Mouse (Mus musculus) limb, embryonic 12.5 days (tissue): ENCODE measurements around the gene Fras1. TPM values are rescaled to one million over a fixed set of nuclear protein-coding genes. Genes with fewer than 3 reads are reported as not detected.
A peak's percentile ranks its signal among the peaks of the same experiment; 100 is the strongest.

Experiments used
- ATAC-seq: fragments of 200-750 bp; cut with Nextera tagmentation; 2 replicates; pipeline ENCODE4 v1.8.0; 2017; ENCODE audit warnings: low read depth, moderate TSS enrichment; ENCODE audit not compliant: insufficient number of reproducible peaks, insufficient read depth, low FRiP score, low TSS enrichment
- H3K27ac ChIP-seq: fragments of 300-500 bp; sonication (generic); 2 replicates; pipeline ENCODE4 v1.5.1; 2016; ENCODE audit warnings: mild to moderate bottlenecking, moderate library complexity
- H3K27me3 ChIP-seq: fragments of 300-500 bp; sonication (generic); 2 replicates; pipeline ENCODE4 v1.6.1; 2016; ENCODE audit warnings: mild to moderate bottlenecking, moderate library complexity
- H3K36me3 ChIP-seq: fragments of 300-500 bp; sonication (generic); 2 replicates; pipeline ENCODE4 v1.6.1; 2016; ENCODE audit warnings: mild to moderate bottlenecking, moderate library complexity
- H3K4me1 ChIP-seq: fragments of 300-500 bp; sonication (generic); replicated peaks from 2 replicates; pipeline ENCODE4 v1.6.1; 2016
- H3K4me2 ChIP-seq: fragments of 300-500 bp; sonication (generic); 2 replicates; pipeline ENCODE4 v1.6.1; 2016; ENCODE audit warnings: mild to moderate bottlenecking, moderate library complexity
- H3K4me3 ChIP-seq: fragments of 300-500 bp; sonication (generic); replicated peaks from 2 replicates; pipeline ENCODE4 v1.5.1; 2016; ENCODE audit warnings: mild to moderate bottlenecking
- H3K9ac ChIP-seq: fragments of 300-500 bp; sonication (generic); replicated peaks from 2 replicates; pipeline ENCODE4 v1.6.1; 2016; ENCODE audit warnings: mild to moderate bottlenecking, moderate library complexity
- H3K9me3 ChIP-seq: fragments of 300-500 bp; sonication (generic); 2 replicates; pipeline ENCODE4 v1.6.1; 2016; ENCODE audit warnings: mild to moderate bottlenecking, moderate library complexity
- WGBS: fragments of 180-500 bp; shearing (Covaris S2); methylation state at CpG from one replicate; pipeline ENCODE4 v1.1.7; 2016; 5-methylcytosine and 5-hydroxymethylcytosine counted together
- polyA plus RNA-seq: library from polyadenylated mRNA; unstranded; fragments of >200 nt; fragmentation: Nextera tagmentation; extraction: Ambion mirVana; gene quantifications from 2 replicates; pipeline ENCODE4 v1.2.1, GENCODE M21; 2016

The Fras1 gene
- polyA plus RNA-seq, 1 experiment from 2014 or later: 18.3 TPM

DNA sequence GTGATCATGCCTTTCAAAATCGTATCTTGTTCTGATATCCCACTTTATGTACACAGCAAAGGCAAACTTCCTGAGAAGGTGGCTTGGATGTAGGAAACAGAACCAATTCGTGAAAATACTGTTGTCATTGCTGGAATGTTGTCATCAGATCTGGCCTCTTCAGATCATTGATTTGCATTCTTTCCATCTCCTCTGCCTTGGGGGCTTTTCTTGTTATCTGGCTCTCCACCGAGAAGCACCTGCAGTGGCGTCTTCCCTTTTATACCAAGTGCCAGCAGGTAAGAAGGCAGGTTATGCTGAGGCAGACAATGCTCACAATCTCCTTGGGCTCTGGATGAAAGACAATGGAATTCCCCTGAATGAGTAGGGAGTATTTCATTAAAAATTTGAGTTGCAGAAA lies 108.3 kb downstream of the Fras1 start:
- Histone ChIP-seq H3K4me1 (no peaks in the 10 kb centered on the region), H3K4me3 (no peak overlapping the region), H3K27ac (no peak overlapping the region), H3K4me2 (no peak overlapping the region), H3K9ac (no peak overlapping the region), H3K36me3 (no peaks in the 10 kb centered on the region), H3K27me3 (no peaks in the 10 kb centered on the region), H3K9me3 (no peaks in the 10 kb centered on the region)
- WGBS: 79% methylated on average over 4 of the region's 4 CpGs
- no peak for ATAC-seq

DNA sequence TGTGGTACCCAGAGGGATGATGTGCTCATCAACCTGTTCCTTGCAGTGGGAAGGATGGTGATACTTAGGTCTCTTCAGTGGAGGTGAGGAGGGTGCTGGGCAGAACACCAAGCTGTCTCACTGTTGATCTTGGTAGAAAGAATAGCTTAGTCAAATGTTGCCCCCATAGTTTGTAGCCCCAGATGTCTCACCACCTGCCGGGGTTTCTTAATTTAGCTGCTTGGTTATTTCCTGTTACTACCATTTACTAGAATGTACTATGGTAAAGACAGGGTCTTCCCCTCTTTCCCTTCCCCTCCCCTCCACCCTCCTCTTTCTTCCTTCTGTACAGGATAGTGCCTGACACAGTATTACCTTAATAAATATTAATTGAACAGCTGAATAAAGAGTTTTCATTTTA lies 118.7 kb downstream of the Fras1 start:
- no peaks in the 10 kb centered on the region for H3K36me3 ChIP-seq
- no peak overlapping the region for H3K9ac ChIP-seq
- no peak overlapping the region for H3K4me2 ChIP-seq

DNA sequence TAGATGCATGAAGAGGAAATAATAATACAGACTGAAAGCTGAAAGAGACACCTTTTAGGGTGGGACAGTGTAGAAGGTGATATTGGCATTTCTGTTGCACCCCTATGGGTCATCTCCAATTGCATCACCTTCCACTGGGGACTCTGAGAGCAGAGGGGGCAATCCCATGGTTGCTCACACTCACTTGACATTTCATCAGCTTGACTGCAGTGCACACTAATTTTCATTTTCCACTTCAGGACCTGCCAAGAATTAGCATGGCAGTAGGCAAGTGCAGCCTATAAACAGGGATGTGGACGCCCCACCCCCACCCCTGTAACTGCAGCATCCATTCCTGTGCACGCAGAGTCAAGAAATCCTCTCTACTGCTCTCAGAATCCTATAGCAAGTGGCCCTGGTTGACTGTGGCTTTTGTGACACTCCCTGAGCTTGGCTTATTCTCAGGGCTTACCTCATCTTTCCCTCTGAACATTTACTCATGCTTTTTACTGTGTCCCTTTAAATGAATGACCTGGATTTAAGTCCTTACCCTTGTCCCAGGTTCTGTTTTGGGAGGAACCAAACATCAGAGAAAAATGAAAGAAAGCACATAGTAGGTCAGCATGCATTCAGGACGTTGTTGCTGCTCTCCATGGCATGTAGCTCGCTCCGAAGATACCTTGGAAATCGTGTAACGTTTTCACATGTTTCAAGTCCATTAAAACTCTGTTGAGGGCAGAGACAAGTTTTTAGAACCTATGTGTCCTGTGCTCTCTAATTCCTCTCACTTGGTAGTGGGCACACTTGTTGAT lies 120.9 kb downstream of the Fras1 start:
- H3K9ac ChIP-seq: no peak overlapping the region
- H3K27ac ChIP-seq: no peak overlapping the region
- ATAC-seq: no peak
- 90% methylated on average over 7 of the region's 7 CpGs for WGBS
- no peaks in the 10 kb centered on the region for H3K36me3 ChIP-seq
- H3K9me3 ChIP-seq: no peaks in the 10 kb centered on the region
- H3K27me3 ChIP-seq: no peaks in the 10 kb centered on the region
- H3K4me1 ChIP-seq: no peaks in the 10 kb centered on the region
- no peak overlapping the region for H3K4me3 ChIP-seq
- no peak overlapping the region for H3K4me2 ChIP-seq

More for the DNA sequence above, 118.7 kb downstream of the Fras1 start:
- Histone ChIP-seq H3K27me3 (no peaks in the 10 kb centered on the region), H3K4me1 (no peaks in the 10 kb centered on the region), H3K9me3 (no peaks in the 10 kb centered on the region), H3K27ac (no peak overlapping the region), H3K4me3 (no peak overlapping the region)
- WGBS: 81% methylated on average over 1 of the region's 1 CpGs
- ATAC-seq: no peak

DNA sequence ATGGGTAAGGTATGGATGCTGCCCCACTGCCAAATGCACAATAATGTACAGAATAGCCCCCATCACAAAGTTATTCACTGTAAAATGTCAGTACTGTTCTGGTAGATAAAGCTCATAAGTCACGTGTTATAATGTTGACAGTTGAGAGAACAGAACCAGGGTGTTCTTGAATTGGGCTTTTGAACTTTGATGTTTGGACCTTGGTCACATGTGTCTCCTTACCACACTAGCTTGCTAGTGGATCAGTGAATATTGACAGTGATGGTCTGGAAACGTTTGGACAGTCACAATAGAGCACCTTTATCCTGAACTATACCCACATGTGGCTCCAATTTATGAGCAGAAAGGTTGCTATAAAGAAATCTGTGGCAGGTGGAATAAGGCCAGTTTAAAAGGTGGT lies 124.3 kb downstream of the Fras1 start:
- WGBS: 60% methylated on average over 2 of the region's 2 CpGs
- H3K9me3 ChIP-seq: no peaks in the 10 kb centered on the region
- H3K27ac ChIP-seq: no peak overlapping the region
- H3K36me3 ChIP-seq: no peaks in the 10 kb centered on the region
- ATAC-seq: no peak
- no peak overlapping the region for H3K9ac ChIP-seq
- no peak overlapping the region for H3K4me2 ChIP-seq
- no peaks in the 10 kb centered on the region for H3K27me3 ChIP-seq
- no peak overlapping the region for H3K4me3 ChIP-seq
- no peaks in the 10 kb centered on the region for H3K4me1 ChIP-seq

GRCm38 (mm10) chr5:96501783-96502182 lies 128.0 kb downstream of the Fras1 start:
- ATAC-seq: no peak
- WGBS: 86% methylated on average over 4 of the region's 4 CpGs
- Histone ChIP-seq H3K4me3 (no peak overlapping the region), H3K27ac (no peak overlapping the region), H3K9ac (no peak overlapping the region), H3K4me1 (no peaks in the 10 kb centered on the region), H3K27me3 (no peaks in the 10 kb centered on the region), H3K4me2 (no peak overlapping the region), H3K36me3 (no peaks in the 10 kb centered on the region), H3K9me3 (no peaks in the 10 kb centered on the region; the same call in 1 of the 2 replicates)

GRCm38 (mm10) chr5:96502400-96502799 lies 128.6 kb downstream of the Fras1 start:
- WGBS: 79% methylated on average over 1 of the region's 1 CpGs
- H3K27me3 ChIP-seq: no peaks in the 10 kb centered on the region

DNA sequence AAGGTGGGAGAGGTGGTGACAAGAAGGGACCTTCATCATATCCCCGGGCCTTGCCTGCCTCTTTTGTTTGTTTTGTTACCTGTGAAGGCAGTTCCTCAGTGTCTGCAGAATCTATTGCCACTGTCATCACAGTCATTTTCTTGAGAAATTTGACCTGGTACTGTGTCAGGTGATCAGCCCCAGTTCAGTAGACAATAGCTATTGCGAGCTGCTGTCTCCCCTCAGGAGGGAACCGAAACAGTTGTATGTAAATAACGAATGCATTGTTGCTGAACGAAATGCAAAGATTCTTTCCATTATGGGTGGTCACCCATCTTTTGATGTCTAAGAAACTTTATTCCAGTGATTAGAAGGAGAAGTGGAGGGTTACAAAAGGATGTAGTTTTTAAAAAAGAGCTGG lies 137.2 kb downstream of the Fras1 start:
- no peaks in the 10 kb centered on the region for H3K27me3 ChIP-seq
- H3K27ac ChIP-seq: no peak overlapping the region
- no peaks in the 10 kb centered on the region for H3K36me3 ChIP-seq
- 85% methylated on average over 5 of the region's 5 CpGs for WGBS
- H3K9ac ChIP-seq: no peak overlapping the region
- H3K4me1 ChIP-seq: peaks cover under 1% of the 10 kb centered on the region; the same call in 1 of the 2 replicates
- no peak overlapping the region for H3K4me2 ChIP-seq
- H3K9me3 ChIP-seq: no peaks in the 10 kb centered on the region
- H3K4me3 ChIP-seq: no peak overlapping the region
- ATAC-seq: no peak

More at GRCm38 (mm10) chr5:96502400-96502799, 128.6 kb downstream of the Fras1 start:
- no peak overlapping the region for H3K4me2 ChIP-seq
- H3K4me1 ChIP-seq: no peaks in the 10 kb centered on the region
- no peaks in the 10 kb centered on the region; the same call in 1 of the 2 replicates for H3K9me3 ChIP-seq
- no peak overlapping the region for H3K9ac ChIP-seq
- no peak for ATAC-seq
- no peak overlapping the region for H3K4me3 ChIP-seq
- H3K36me3 ChIP-seq: no peaks in the 10 kb centered on the region
- no peak overlapping the region for H3K27ac ChIP-seq

- no peak overlapping the region for H3K27ac ChIP-seq
- H3K9me3 ChIP-seq: peaks cover 3% of the 10 kb centered on the region; the same call in 1 of the 2 replicates
- no peak overlapping the region for H3K4me3 ChIP-seq
- no peak for ATAC-seq
- H3K4me1 ChIP-seq: peaks cover 4% of the 10 kb centered on the region; the same call in 1 of the 2 replicates
- H3K27me3 ChIP-seq: no peaks in the 10 kb centered on the region
- H3K36me3 ChIP-seq: no peaks in the 10 kb centered on the region
- no peak overlapping the region for H3K9ac ChIP-seq
- H3K4me2 ChIP-seq: no peak overlapping the region
- 87% methylated on average over 4 of the region's 4 CpGs for WGBS
These were observed 139.6 kb downstream of the Fras1 start for GRCm38 (mm10) chr5:96513327-96513726.

DNA sequence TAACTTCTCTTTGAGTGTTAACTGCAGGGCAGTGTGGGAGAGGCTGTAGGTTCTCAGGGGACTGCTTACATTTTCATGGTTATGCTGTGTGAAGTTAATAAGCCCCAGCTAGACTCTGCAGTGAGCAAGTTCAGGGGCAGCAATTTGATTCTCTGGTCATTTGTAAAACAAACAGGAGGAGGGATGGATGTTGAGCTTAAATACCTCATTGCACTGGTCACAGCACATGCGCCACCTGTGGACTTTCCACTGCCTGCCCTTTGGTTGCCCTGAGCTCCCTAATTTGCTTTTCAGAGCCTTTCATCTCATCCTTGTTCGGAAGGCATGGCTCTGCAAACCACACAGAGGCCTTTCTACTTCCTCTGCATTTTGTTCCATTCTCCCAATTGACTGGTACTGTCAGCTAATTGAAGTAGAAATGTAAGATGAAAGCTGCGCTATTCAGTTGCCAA lies 142.1 kb downstream of the Fras1 start:
- H3K9ac ChIP-seq: no peak overlapping the region
- H3K36me3 ChIP-seq: no peaks in the 10 kb centered on the region
- H3K4me1 ChIP-seq: peaks cover 7% of the 10 kb centered on the region; the same call in 1 of the 2 replicates
- H3K9me3 ChIP-seq: peaks cover 3% of the 10 kb centered on the region; the same call in 1 of the 2 replicates
- H3K4me2 ChIP-seq: no peak overlapping the region
- H3K4me3 ChIP-seq: no peak overlapping the region
- peaks cover 3% of the 10 kb centered on the region; the same call in 1 of the 2 replicates for H3K27me3 ChIP-seq
- 47% methylated on average over 3 of the region's 3 CpGs for WGBS
- peak; percentile 20; the same call in 1 of the 2 replicates for ATAC-seq
- no peak overlapping the region for H3K27ac ChIP-seq

- no peak overlapping the region for H3K27ac ChIP-seq
- no peak for ATAC-seq
- H3K27me3 ChIP-seq: peaks cover 3% of the 10 kb centered on the region; the same call in 1 of the 2 replicates
- 67% methylated on average over 6 of the region's 6 CpGs for WGBS
- H3K9me3 ChIP-seq: peaks cover 3% of the 10 kb centered on the region; the same call in 1 of the 2 replicates
- no peak overlapping the region for H3K4me3 ChIP-seq
- peaks cover 8% of the 10 kb centered on the region; the same call in 1 of the 2 replicates for H3K4me1 ChIP-seq
- no peaks in the 10 kb centered on the region for H3K36me3 ChIP-seq
- no peak overlapping the region for H3K9ac ChIP-seq
- H3K4me2 ChIP-seq: no peak overlapping the region
These were observed 142.6 kb downstream of the Fras1 start for GRCm38 (mm10) chr5:96516329-96516728.

- Histone ChIP-seq H3K4me2 (no peak overlapping the region), H3K9ac (no peak overlapping the region), H3K27me3 (peaks cover 3% of the 10 kb centered on the region; the same call in 1 of the 2 replicates), H3K4me3 (no peak overlapping the region), H3K4me1 (0 out of 2 replicates have a peak, but pooled peaks cover 4% of the 10 kb centered on the region), H3K36me3 (no peaks in the 10 kb centered on the region), H3K27ac (no peak overlapping the region), H3K9me3 (peaks cover 3% of the 10 kb centered on the region; the same call in 1 of the 2 replicates)
- no peak for ATAC-seq
- 91% methylated on average over 9 of the region's 9 CpGs for WGBS
These were observed 147.8 kb downstream of the Fras1 start for GRCm38 (mm10) chr5:96521541-96521940.
